Mouse (Mus musculus) thymus, postnatal 0 days (tissue): ENCODE data around the gene F9. TPM values are rescaled to one million over a fixed set of nuclear protein-coding genes. Genes with fewer than 3 reads are reported as not detected.
A peak's percentile ranks its signal among the peaks of the same experiment; 100 is the strongest.
"Not testable (repeated sequence)": the region's sequence is repeated elsewhere in the genome, so short reads cannot be mapped to it uniquely, and the experiment has no call there.

Experiments
- DNase-seq: peaks from one replicate; pipeline ENCODE4 v3.0.0-alpha.2; 2015; ENCODE audit warnings: low spot score
- polyA plus RNA-seq: library from polyadenylated mRNA; unstranded; fragments of >200 nt; fragmentation: Nextera tagmentation; extraction: Ambion mirVana; gene quantifications from 2 replicates; pipeline ENCODE4 v1.2.1, GENCODE M21; 2015

The F9 gene
- polyA plus RNA-seq = not detected in 2 replicates

GRCm38 (mm10) chrX:59999221-60000083 lies at the start of gene F9:
Gene F9, plus strand, starts transcription at chrX:59999464.
- no peak for DNase-seq

DNA sequence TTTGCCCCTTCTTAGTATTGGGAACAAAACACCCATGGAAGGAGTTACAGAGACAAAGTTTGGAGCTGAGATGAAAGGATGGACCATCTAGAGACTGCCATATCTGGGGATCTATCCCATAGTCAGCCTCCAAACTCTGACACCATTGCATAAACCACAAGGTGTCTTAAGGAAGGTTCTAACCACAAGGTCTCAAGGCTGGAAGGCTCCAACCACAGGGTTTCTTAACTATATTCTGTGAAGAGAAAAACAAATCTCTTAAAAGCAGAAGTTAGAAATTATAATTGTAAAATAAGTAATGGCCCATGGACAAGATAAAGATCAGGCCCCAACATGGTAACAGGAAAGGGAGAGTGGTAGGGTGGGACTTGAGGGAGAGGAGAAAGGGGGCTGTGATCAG lies 29.5 kb upstream of the F9 start:
- DNase-seq = not testable (repeated sequence)

GRCm38 (mm10) chrX:60000084-60000443 lies 800 bp downstream of the F9 start:
- DNase-seq = no peak

- no peak for DNase-seq
Observed at GRCm38 (mm10) chrX:60001461-60001860, 2.2 kb downstream of the F9 start.

DNA sequence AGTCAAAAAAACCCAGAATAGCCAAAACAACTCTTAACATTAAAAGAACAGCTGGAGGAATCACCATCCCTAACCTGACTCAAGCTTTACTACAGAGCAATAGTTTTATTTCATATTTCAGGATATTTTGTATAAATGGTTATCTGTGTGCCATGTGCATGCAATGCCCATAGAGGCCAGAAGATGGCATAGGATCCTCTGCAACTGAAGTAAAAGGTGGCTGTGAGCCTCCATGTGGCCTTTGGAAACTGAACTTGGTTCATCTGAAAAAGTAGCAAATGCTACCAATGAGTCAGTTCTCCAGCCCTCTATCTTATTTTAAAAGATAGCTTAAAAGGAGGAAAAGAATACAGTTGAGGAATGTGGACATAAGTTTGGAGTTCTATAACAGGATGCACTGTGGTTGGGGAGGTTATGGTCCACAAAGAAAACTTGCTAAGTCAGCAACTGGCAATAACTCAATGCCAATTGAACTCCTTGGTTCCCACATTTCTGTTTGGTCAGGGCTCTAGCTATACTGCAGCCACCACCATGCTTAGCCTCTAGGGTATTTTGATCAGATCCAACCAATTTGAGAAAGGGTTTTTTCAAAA lies 13.9 kb downstream of the F9 start:
- peak; percentile 15 for DNase-seq

- no peak for DNase-seq
Observed at GRCm38 (mm10) chrX:60014588-60014987, 15.3 kb downstream of the F9 start.

GRCm38 (mm10) chrX:60021007-60021406 lies 21.7 kb downstream of the F9 start:
- DNase-seq = no peak

- DNase-seq = no peak
Observed at GRCm38 (mm10) chrX:60021595-60021994, 22.3 kb downstream of the F9 start.

DNA sequence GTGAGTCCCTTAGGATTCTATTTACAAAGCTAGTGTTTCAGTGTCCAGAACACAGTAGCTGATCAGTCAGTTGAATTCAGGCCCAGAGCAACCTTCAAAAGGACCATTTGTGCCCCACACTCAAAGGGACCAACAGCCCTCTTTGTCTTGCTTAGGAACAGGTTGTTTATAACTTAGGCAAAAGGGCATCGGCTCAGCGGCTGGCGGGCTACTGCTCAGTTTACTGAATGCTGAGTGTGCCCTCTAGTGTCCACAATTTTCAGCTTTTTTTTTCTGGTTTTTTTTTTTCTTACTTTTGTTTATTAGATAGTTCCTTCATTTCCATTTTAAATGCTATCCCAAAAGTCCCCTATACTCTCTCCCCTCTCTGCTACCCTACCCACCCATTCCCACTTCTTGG lies 27.4 kb downstream of the F9 start:
- peak; percentile 8 for DNase-seq

DNA sequence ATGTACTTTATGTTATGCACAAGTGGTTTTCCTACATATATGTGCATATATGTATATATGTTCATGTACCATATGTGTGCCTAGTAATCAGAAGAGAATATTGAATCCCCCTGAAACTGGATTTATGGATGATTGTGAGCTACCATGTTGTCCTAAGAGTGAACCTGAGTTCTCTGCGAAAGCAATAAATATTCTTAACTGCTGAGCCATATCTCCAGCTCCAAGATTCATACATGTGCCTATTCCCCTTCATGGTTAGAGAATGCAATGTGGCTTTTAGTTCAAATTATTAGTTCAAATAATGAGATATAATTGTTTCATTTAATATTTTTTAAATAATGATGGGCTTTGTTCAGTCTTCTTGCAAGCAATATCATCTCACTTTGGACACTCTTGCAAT lies 55.5 kb downstream of the F9 start:
- no peak for DNase-seq

- no peak for DNase-seq
Observed at GRCm38 (mm10) chrX:60055185-60055584, 55.9 kb downstream of the F9 start.

GRCm38 (mm10) chrX:60075359-60075758 lies 76.1 kb downstream of the F9 start:
- DNase-seq = no peak

Other genes starting within 250 kb of the F9 start
- not detected in 2 replicates for gene Mcf2, start 179.6 kb downstream of the F9 start, polyA plus RNA-seq